Mouse (Mus musculus) forebrain, embryonic 16.5 days (tissue): ENCODE data around the gene Pigo. TPM values are rescaled to one million over a fixed set of nuclear protein-coding genes. Genes with fewer than 3 reads are reported as not detected.

Experiments
- ATAC-seq: fragments of 200-750 bp; cut with Nextera tagmentation; 2 replicates; pipeline ENCODE4 v1.8.0; 2017; ENCODE audit warnings: mild to moderate bottlenecking, moderate library complexity
- H3K27ac ChIP-seq: fragments of 300-500 bp; sonication (generic); 2 replicates; pipeline ENCODE4 v1.5.1; 2014; ENCODE audit warnings: low read length, control low read depth
- H3K27me3 ChIP-seq: fragments of 300-500 bp; sonication (generic); replicated peaks from 2 replicates; pipeline ENCODE4 v1.6.1; 2014; ENCODE audit warnings: low read length; ENCODE audit not compliant: control insufficient read depth, insufficient read depth
- H3K36me3 ChIP-seq: fragments of 300-500 bp; sonication (generic); 2 replicates; pipeline ENCODE4 v1.6.1; 2014; ENCODE audit not compliant: control insufficient read depth, insufficient read depth
- H3K4me1 ChIP-seq: fragments of 300-500 bp; sonication (generic); replicated peaks from 2 replicates; pipeline ENCODE4 v1.6.1; 2014; ENCODE audit warnings: low read length; ENCODE audit not compliant: control insufficient read depth, insufficient read depth
- H3K4me2 ChIP-seq: fragments of 300-500 bp; sonication (generic); 2 replicates; pipeline ENCODE4 v1.6.1; 2014; ENCODE audit warnings: mild to moderate bottlenecking, low read length, control low read depth
- H3K4me3 ChIP-seq: fragments of 300-500 bp; sonication (generic); replicated peaks from 2 replicates; pipeline ENCODE4 v1.5.1; 2014; ENCODE audit warnings: mild to moderate bottlenecking, low read length, control low read depth
- H3K9ac ChIP-seq: fragments of 300-500 bp; sonication (generic); replicated peaks from 2 replicates; pipeline ENCODE4 v1.6.1; 2014; ENCODE audit warnings: low read depth, low read length, control low read depth
- H3K9me3 ChIP-seq: fragments of 300-500 bp; sonication (generic); 2 replicates; pipeline ENCODE4 v1.6.1; 2016; ENCODE audit warnings: low read length; ENCODE audit not compliant: control insufficient read depth
- WGBS: fragments of 180-500 bp; shearing (Covaris S2); extraction: QIAGEN DNeasy Blood & Tissue Kit; methylation state at CpG from one replicate; pipeline ENCODE4 v1.1.7; 2014; 5-methylcytosine and 5-hydroxymethylcytosine counted together
- polyA plus RNA-seq: library from polyadenylated mRNA; unstranded; fragments of >200 nt; fragmentation: Nextera tagmentation; extraction: Ambion mirVana; gene quantifications from 2 replicates; pipeline ENCODE4 v1.2.1, GENCODE M21; 2015

Gene Pigo
- polyA plus RNA-seq, 1 experiment from 2014 or later: 24.5 TPM

DNA sequence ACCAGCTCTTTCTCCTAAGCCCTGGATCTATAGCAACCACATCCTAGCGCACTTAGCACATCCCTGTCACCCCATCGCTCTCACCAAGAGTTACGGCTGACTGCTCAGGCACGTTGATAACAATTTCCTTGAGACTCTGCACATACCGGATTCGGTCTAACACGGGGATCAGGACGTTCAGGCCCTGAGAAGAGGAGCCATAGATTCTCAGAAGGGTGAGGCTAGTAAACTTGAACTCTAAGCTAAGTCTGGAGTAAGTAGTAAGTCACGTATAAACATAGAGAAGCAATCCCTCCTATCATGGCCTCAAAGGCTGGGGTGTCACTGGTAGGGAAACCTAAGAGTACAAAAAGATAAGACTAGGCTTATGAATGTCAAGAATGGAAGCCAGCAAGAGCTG lies 4.7 kb upstream of the Pigo start:
- H3K36me3 ChIP-seq: peaks cover 19% of the 10 kb centered on the region
- H3K4me1 ChIP-seq: peaks cover 15% of the 10 kb centered on the region
- no peak for ATAC-seq
- H3K4me3 ChIP-seq: peak overlapping the region; percentile 72
- WGBS: 79% methylated on average over 9 of the region's 9 CpGs
- H3K27me3 ChIP-seq: no peaks in the 10 kb centered on the region
- no peaks in the 10 kb centered on the region for H3K9me3 ChIP-seq
- peak overlapping the region; percentile 75 for H3K4me2 ChIP-seq
- no peak overlapping the region; the same call in 1 of the 2 replicates for H3K27ac ChIP-seq
- H3K9ac ChIP-seq: peak overlapping the region; percentile 86

DNA sequence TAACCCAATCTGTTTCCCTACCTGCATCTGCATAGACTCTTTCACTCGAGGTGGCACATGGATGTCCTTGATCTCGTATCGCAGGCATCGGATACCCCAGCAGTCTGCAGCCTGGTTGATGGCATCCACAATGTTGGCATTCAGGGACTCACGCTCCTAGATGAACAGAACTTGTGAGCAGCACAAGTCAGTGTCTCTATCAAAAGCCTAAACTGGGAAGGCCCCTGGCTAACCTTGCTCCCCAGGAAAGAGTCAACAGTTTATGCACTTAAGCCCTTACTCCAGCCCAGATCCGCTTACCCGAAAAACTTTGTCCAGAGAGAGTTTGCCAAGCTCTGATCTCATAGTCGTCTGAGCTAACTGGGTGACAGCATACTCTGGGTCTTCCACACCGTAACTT lies 4.1 kb upstream of the Pigo start:
- no peak overlapping the region for H3K4me2 ChIP-seq
- peaks cover 15% of the 10 kb centered on the region for H3K36me3 ChIP-seq
- no peaks in the 10 kb centered on the region for H3K9me3 ChIP-seq
- no peak overlapping the region for H3K27ac ChIP-seq
- ATAC-seq: no peak
- no peaks in the 10 kb centered on the region for H3K27me3 ChIP-seq
- H3K9ac ChIP-seq: no peak overlapping the region
- H3K4me3 ChIP-seq: no peak overlapping the region
- H3K4me1 ChIP-seq: peaks cover 19% of the 10 kb centered on the region
- WGBS: 91% methylated on average over 9 of the region's 9 CpGs

- H3K4me3 ChIP-seq: no peak overlapping the region
- no peak overlapping the region for H3K4me2 ChIP-seq
- H3K9ac ChIP-seq: no peak overlapping the region
- no peak for ATAC-seq
- WGBS: 91% methylated on average over 7 of the region's 7 CpGs
- no peak overlapping the region for H3K27ac ChIP-seq
- peaks cover 15% of the 10 kb centered on the region for H3K36me3 ChIP-seq
- H3K27me3 ChIP-seq: no peaks in the 10 kb centered on the region
- H3K9me3 ChIP-seq: no peaks in the 10 kb centered on the region
- H3K4me1 ChIP-seq: peaks cover 25% of the 10 kb centered on the region
Observed at GRCm38 (mm10) chr4:43029121-43029520, 3.5 kb upstream of the Pigo start.

DNA sequence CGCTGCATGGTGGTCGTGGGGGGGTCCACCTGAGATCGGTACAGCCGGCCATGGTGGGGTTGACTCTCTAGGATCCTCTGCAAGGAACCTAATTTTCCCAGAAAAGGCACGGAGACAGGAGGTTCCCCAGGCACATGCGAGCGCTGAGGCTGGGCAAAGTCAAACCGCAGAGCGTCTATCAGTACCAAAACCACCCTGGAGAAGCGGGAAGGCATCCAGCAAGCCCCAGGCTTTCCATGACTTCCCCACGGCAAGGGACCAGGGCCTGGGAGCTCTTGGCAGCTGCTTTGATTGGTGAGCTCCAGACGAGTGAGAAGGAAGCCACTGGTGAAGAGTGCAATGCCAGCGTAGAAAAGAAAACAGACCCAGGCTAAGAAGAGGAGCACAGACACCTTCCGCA lies 946 bp downstream of the Pigo start:
- H3K4me1 ChIP-seq: peaks cover 15% of the 10 kb centered on the region
- H3K36me3 ChIP-seq: peaks cover 9% of the 10 kb centered on the region
- H3K9me3 ChIP-seq: no peaks in the 10 kb centered on the region
- H3K4me2 ChIP-seq: peak overlapping the region; percentile 58
- H3K4me3 ChIP-seq: peak overlapping the region; percentile 66
- no peaks in the 10 kb centered on the region for H3K27me3 ChIP-seq
- peak overlapping the region; percentile 61; the same call in 1 of the 2 replicates for H3K9ac ChIP-seq
- ATAC-seq: no peak
- H3K27ac ChIP-seq: no peak overlapping the region
- 84% methylated on average over 14 of the region's 14 CpGs for WGBS

DNA sequence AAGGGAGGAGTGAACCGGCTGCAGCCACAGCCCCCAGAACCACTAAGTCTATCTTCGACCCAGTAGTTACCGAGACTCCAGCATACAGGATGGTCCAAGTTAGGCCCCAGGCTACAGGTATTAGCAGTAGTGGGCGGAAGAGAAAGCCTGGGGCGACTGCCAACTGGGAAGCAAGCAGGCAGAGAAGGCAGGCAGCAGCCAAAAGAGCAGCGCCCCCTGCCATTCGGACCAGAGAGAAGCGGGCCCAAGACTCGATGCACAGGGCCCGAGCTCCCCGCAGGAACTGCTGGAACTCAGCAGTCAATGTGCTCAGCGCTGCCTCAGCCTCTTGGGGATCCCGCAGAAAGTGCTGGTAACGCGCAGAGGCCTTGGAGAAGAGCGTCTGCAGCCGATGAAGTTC lies 4.3 kb downstream of the Pigo start:
- Histone ChIP-seq H3K9me3 (no peaks in the 10 kb centered on the region), H3K4me1 (peaks cover 15% of the 10 kb centered on the region), H3K4me2 (no peak overlapping the region), H3K9ac (no peak overlapping the region), H3K36me3 (peaks cover 13% of the 10 kb centered on the region), H3K4me3 (no peak overlapping the region), H3K27ac (no peak overlapping the region), H3K27me3 (no peaks in the 10 kb centered on the region)
- WGBS: 67% methylated on average over 17 of the region's 17 CpGs
- ATAC-seq: no peak

DNA sequence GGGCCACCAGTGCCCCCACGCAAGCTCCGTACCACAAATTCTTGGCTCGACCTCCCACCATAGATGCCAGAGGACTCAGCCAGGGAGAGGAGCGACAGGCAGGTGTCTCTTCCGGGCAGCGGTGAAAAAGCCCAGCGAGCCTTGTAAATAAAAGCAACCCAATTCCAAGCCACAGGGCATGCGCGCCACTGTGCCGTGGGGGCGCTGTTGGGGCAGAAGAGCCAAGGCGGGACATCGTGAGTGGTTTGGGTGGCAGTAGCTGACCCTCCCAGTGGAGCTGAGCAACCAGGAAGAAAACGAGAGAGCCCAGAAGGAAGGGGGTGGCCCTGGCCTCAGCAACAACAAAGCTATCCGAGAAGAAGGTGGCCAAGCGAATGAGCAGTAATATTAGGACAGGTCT lies 4.7 kb downstream of the Pigo start:
- Histone ChIP-seq H3K36me3 (peaks cover 13% of the 10 kb centered on the region), H3K27ac (no peak overlapping the region), H3K4me2 (no peak overlapping the region), H3K27me3 (no peaks in the 10 kb centered on the region), H3K4me1 (peaks cover 15% of the 10 kb centered on the region), H3K4me3 (no peak overlapping the region), H3K9ac (no peak overlapping the region), H3K9me3 (no peaks in the 10 kb centered on the region)
- no peak for ATAC-seq
- 84% methylated on average over 16 of the region's 16 CpGs for WGBS

- H3K9ac ChIP-seq: no peak overlapping the region
- no peak overlapping the region for H3K4me2 ChIP-seq
- H3K4me3 ChIP-seq: no peak overlapping the region
- peaks cover 11% of the 10 kb centered on the region for H3K4me1 ChIP-seq
- no peak overlapping the region for H3K27ac ChIP-seq
- H3K27me3 ChIP-seq: no peaks in the 10 kb centered on the region
- no peak for ATAC-seq
- no peaks in the 10 kb centered on the region for H3K9me3 ChIP-seq
- 95% methylated on average over 23 of the region's 23 CpGs for WGBS
- peaks cover 13% of the 10 kb centered on the region for H3K36me3 ChIP-seq
Observed at GRCm38 (mm10) chr4:43019641-43020465, 5.8 kb downstream of the Pigo start.

- no peak overlapping the region for H3K27ac ChIP-seq
- peaks cover 13% of the 10 kb centered on the region for H3K36me3 ChIP-seq
- no peaks in the 10 kb centered on the region for H3K27me3 ChIP-seq
- H3K4me3 ChIP-seq: no peak overlapping the region
- 92% methylated on average over 10 of the region's 10 CpGs for WGBS
- H3K9ac ChIP-seq: no peak overlapping the region
- no peak for ATAC-seq
- no peaks in the 10 kb centered on the region for H3K9me3 ChIP-seq
- no peak overlapping the region for H3K4me2 ChIP-seq
- H3K4me1 ChIP-seq: peaks cover 5% of the 10 kb centered on the region
Observed at GRCm38 (mm10) chr4:43019176-43019575, 6.4 kb downstream of the Pigo start.

GRCm38 (mm10) chr4:43018156-43018555 lies 7.5 kb downstream of the Pigo start:
- Histone ChIP-seq H3K4me2 (no peak overlapping the region), H3K9ac (no peak overlapping the region), H3K27me3 (no peaks in the 10 kb centered on the region), H3K4me3 (no peak overlapping the region), H3K27ac (no peak overlapping the region), H3K36me3 (peaks cover 13% of the 10 kb centered on the region), H3K4me1 (no peaks in the 10 kb centered on the region), H3K9me3 (no peaks in the 10 kb centered on the region)
- WGBS: 88% methylated on average over 4 of the region's 4 CpGs
- ATAC-seq: no peak
